Mouse (Mus musculus) bone marrow macrophage, adult 2 months (primary cell): ENCODE results near the gene Map7d1.

ENCODE experiments used
- CTCF ChIP-seq: IDR thresholded peaks from 2 replicates; pipeline ENCODE4 v1.5.1; 2012; ENCODE audit warnings: low read depth, mild to moderate bottlenecking, low read length, moderate library complexity
- POLR2A ChIP-seq: IDR thresholded peaks from 2 replicates; pipeline ENCODE4 v1.6.1; 2012; ENCODE audit warnings: mild to moderate bottlenecking, low read depth, low read length, borderline replicate concordance

- TF ChIP-seq CTCF (no peak), POLR2A (no peak)
Observed at GRCm38 (mm10) chr4:126296617-126297101, 40.5 kb upstream of the Map7d1 start.
